In the genomic region with DNA sequence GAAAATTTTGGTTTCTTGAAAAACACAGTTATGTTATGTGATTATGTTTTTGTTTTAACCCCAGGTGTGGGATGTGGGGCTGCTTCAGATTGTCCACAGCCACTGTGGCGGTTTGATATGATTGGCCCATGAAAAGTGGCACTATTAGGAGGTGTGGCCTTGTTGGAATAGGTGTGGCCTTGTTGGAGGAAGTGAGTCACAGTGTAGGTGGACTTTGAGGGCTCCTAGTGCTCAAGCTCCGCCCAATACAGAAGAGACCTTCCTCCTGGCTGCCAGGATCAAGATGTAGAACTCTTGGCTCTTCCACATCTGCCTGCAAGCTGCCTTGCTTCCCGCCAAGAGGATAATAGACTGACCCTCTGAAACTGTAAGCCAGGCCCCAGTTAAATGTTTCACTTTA, we compare ENCODE assay signal across 28 mouse cellular contexts. TPM values are rescaled to one million over a fixed set of nuclear protein-coding genes. Genes with fewer than 3 reads are reported as not detected.
DNase-seq lines count a peak whose midpoint lies in the region; ATAC-seq and TF ChIP-seq lines count a peak whose summit lies in the region.
"Had no signal": no experiment of that assay in that cellular context is flagged by ENCODE, and none has a peak within 500 bp of the region (broad histone marks: within the 10 kb centered on the region; RNA-seq: fewer than 3 reads in every experiment).

No protein-coding gene starts in this region.

- ATAC-seq in forebrain, embryonic 14.5 days, result no peak
- ATAC-seq in erythroid progenitor cell, adult 5-6 weeks (replicated peaks; ENCODE audit: low FRiP score, poor library complexity, severe bottlenecking), result no peak
- no peak for ATAC-seq in heart, embryonic 11.5 days (replicated peaks; ENCODE audit: insufficient number of reproducible peaks, low FRiP score, low TSS enrichment)
- ATAC-seq: forebrain, embryonic 13.5 days; forebrain, embryonic 16.5 days had no signal

- peak; percentile 25 for DNase-seq in A20 (ENCODE audit: low read depth, low spot score)
- DNase-seq in MEL (ENCODE audit: low read depth, low spot score), result peak; percentile 39
- DNase-seq in ZHBTc4 (ENCODE audit: low read depth, low spot score), result peak; percentile 76
- DNase-seq in forebrain, embryonic 14.5 days (ENCODE audit: low spot score), result no peak
- DNase-seq: adrenal gland, adult 2 months; adrenal gland, postnatal 10 days; adrenal gland, postnatal 25 days; cerebellum, adult 11 months; cerebellum, adult 18-20 months; cerebellum, adult 8-10 months; cerebellum, adult 9-11 months; cerebellum, postnatal 14 days; cerebellum, postnatal 36 days; embryo, embryonic 11 days had no signal

- H3K36me3 ChIP-seq in MEL (ENCODE audit: control insufficient read depth in 1 of 2, insufficient read depth in 2 of 2, low read length in 2 of 2), result no peaks in the 10 kb centered on the region
- no peaks in the 10 kb centered on the region for H3K36me3 ChIP-seq in forebrain, embryonic 14.5 days (ENCODE audit: control insufficient read depth, insufficient read depth, low read length)
- H3K36me3 ChIP-seq in heart, embryonic 11.5 days (ENCODE audit: control insufficient read depth, insufficient read depth, low read length), result no peaks in the 10 kb centered on the region
- H3K36me3 ChIP-seq: embryonic facial prominence, embryonic 13.5 days; embryonic facial prominence, embryonic 15.5 days; G1E had no signal

- no peak for TF ChIP-seq POLR2A in MEL (IDR thresholded peaks at IDR 0.05; ENCODE audit: control insufficient read depth in 1 of 2, insufficient read depth in 1 of 2, low read depth in 1 of 2, low read length in 2 of 2, poor library complexity in 1 of 2)

- H3K79me2 ChIP-seq in MEL (ENCODE audit: control insufficient read depth, insufficient read depth, low read length, poor library complexity), result no peaks in the 10 kb centered on the region

- H3K9me3 ChIP-seq in MEL (replicated peaks; ENCODE audit: insufficient read depth, low read length), result no peaks in the 10 kb centered on the region
- no peaks in the 10 kb centered on the region for H3K9me3 ChIP-seq in forebrain, embryonic 14.5 days (replicated peaks; ENCODE audit: control insufficient read depth, low read length)
- no peaks in the 10 kb centered on the region for H3K9me3 ChIP-seq in heart, embryonic 11.5 days (replicated peaks; ENCODE audit: control insufficient read depth, low read length)
- H3K9me3 ChIP-seq: embryonic facial prominence, embryonic 13.5 days; embryonic facial prominence, embryonic 15.5 days; forebrain, embryonic 13.5 days; G1E had no signal

- 72% methylated on average over 3 of the region's 3 CpGs for WGBS in forebrain, embryonic 14.5 days
- WGBS in heart, embryonic 11.5 days (ENCODE audit: insufficient replicate concordance), result 66% methylated on average over 3 of the region's 3 CpGs

- H3K27ac ChIP-seq in MEL (ENCODE audit: control insufficient read depth, low read depth, low read length), result no peak overlapping the region
- no peak overlapping the region for H3K27ac ChIP-seq in forebrain, embryonic 14.5 days (ENCODE audit: low read depth, low read length)
- H3K27ac ChIP-seq in heart, embryonic 11.5 days (ENCODE audit: low read depth, low read length), result no peak overlapping the region
- H3K27ac ChIP-seq: embryonic facial prominence, embryonic 13.5 days; embryonic facial prominence, embryonic 15.5 days; forebrain, embryonic 13.5 days had no signal

- H3K4me2 ChIP-seq in forebrain, embryonic 14.5 days (ENCODE audit: low read length), result no peak overlapping the region
- H3K4me2 ChIP-seq in heart, embryonic 11.5 days, result no peak overlapping the region
- H3K4me2 ChIP-seq: embryonic facial prominence, embryonic 13.5 days; embryonic facial prominence, embryonic 15.5 days; forebrain, embryonic 13.5 days had no signal

- no peaks in the 10 kb centered on the region for H3K27me3 ChIP-seq in MEL (ENCODE audit: control insufficient read depth in 1 of 2, insufficient read depth in 2 of 2, low read length in 2 of 2)
- H3K27me3 ChIP-seq in forebrain, embryonic 14.5 days (replicated peaks; ENCODE audit: control insufficient read depth, insufficient read depth, low read length), result no peaks in the 10 kb centered on the region
- H3K27me3 ChIP-seq in heart, embryonic 11.5 days (ENCODE audit: control insufficient read depth, insufficient read depth, low read length), result no peaks in the 10 kb centered on the region
- H3K27me3 ChIP-seq: embryonic facial prominence, embryonic 13.5 days; embryonic facial prominence, embryonic 15.5 days; forebrain, embryonic 13.5 days had no signal

- H3K4me3 ChIP-seq in MEL (ENCODE audit: control insufficient read depth in 1 of 2, insufficient read depth in 1 of 2, low read depth in 2 of 2, low read length in 2 of 2), result no peak overlapping the region
- H3K4me3 ChIP-seq in forebrain, embryonic 14.5 days (ENCODE audit: low read depth, low read length), result no peak overlapping the region
- H3K4me3 ChIP-seq in heart, embryonic 11.5 days (ENCODE audit: low read depth, low read length), result no peak overlapping the region
- H3K4me3 ChIP-seq: embryonic facial prominence, embryonic 13.5 days; embryonic facial prominence, embryonic 15.5 days; erythroblast, embryonic 14.5 days; forebrain, embryonic 13.5 days had no signal

- no peak overlapping the region for H3K9ac ChIP-seq in MEL (ENCODE audit: control insufficient read depth, low read depth, low read length, poor library complexity, severe bottlenecking)
- H3K9ac ChIP-seq in forebrain, embryonic 14.5 days (ENCODE audit: low read length), result no peak overlapping the region
- no peak overlapping the region for H3K9ac ChIP-seq in heart, embryonic 11.5 days (ENCODE audit: low read depth, low read length)
- H3K9ac ChIP-seq: embryonic facial prominence, embryonic 13.5 days; embryonic facial prominence, embryonic 15.5 days; forebrain, embryonic 13.5 days had no signal

- TF ChIP-seq CTCF in MEL (IDR thresholded peaks at IDR 0.05 in 2 of 3, conservative IDR thresholded peaks at IDR 0.05 in 1 of 3; ENCODE audit: control insufficient read depth in 1 of 3, insufficient read depth in 1 of 3, low read depth in 2 of 3, low read length in 3 of 3, poor library complexity in 1 of 3, severe bottlenecking in 1 of 3), result no peak

- H3K4me1 ChIP-seq in MEL (ENCODE audit: control insufficient read depth in 1 of 2, insufficient read depth in 2 of 2, low read length in 2 of 2), result no peaks in the 10 kb centered on the region
- H3K4me1 ChIP-seq in forebrain, embryonic 14.5 days (ENCODE audit: control insufficient read depth, insufficient read depth, low read length), result no peaks in the 10 kb centered on the region
- H3K4me1 ChIP-seq in heart, embryonic 11.5 days (ENCODE audit: control insufficient read depth, insufficient read depth, low read length), result no peaks in the 10 kb centered on the region
- H3K4me1 ChIP-seq: embryonic facial prominence, embryonic 13.5 days; embryonic facial prominence, embryonic 15.5 days; forebrain, embryonic 13.5 days had no signal

- no peak for TF ChIP-seq RAD21 in MEL (IDR thresholded peaks at IDR 0.05; ENCODE audit: low read depth, low read length)

- TF ChIP-seq EP300 in MEL (IDR thresholded peaks at IDR 0.05; ENCODE audit: low read depth in 1 of 2, low read length in 2 of 2), result no peak

RNA-seq across cellular contexts. Expression of gene Nupr1, which starts 17.9 kb away (rescaled TPM):
- 1.8 and 9.5 TPM in 2 replicates for total RNA-seq in MEL (2012; rRNA removed)
- polyA plus RNA-seq in MEL (2012; ENCODE audit: insufficient read depth in 1 of 2, insufficient read length in 2 of 2, low read depth in 1 of 2, low replicate concordance in 2 of 2, missing spikeins in 1 of 2), result 10 to 100 TPM in 1 of 2 experiments, not detected in 1; 11.0 TPM
- 7.0 and 8.5 TPM in 2 replicates for polyA plus RNA-seq in forebrain, embryonic 14.5 days (2014; fragmentation: Nextera tagmentation; extraction: Ambion mirVana)
- total RNA-seq in erythroid progenitor cell, adult 5-6 weeks (2015; ENCODE audit: low replicate concordance), result 2.5 TPM in 1 of 2 replicates, not detected in the other
- total RNA-seq in erythroid progenitor cell, adult 5-6 weeks (2017; ENCODE audit: low replicate concordance), result 1.2 and 15.8 TPM in 2 replicates
- polyA plus RNA-seq in heart, embryonic 11.5 days (2014; fragmentation: Nextera tagmentation; extraction: Ambion mirVana), result 1.2 and 2.8 TPM in 2 replicates

RNA-seq across cellular contexts. Expression of gene Il27, which starts 18.0 kb away (rescaled TPM):
- not detected in 2 replicates for total RNA-seq in MEL (2012; rRNA removed)
- under 1 TPM in 1 of 2 experiments, not detected in 1; 0.07 TPM for polyA plus RNA-seq in MEL (2012; ENCODE audit: insufficient read depth in 1 of 2, insufficient read length in 2 of 2, low read depth in 1 of 2, low replicate concordance in 2 of 2, missing spikeins in 1 of 2)
- polyA plus RNA-seq in forebrain, embryonic 14.5 days (2014; fragmentation: Nextera tagmentation; extraction: Ambion mirVana), result not detected in 2 replicates
- 1.3 TPM in 1 of 2 replicates, not detected in the other for total RNA-seq in erythroid progenitor cell, adult 5-6 weeks (2015; ENCODE audit: low replicate concordance)
- not detected in 2 replicates for total RNA-seq in erythroid progenitor cell, adult 5-6 weeks (2017; ENCODE audit: low replicate concordance)
- not detected in 2 replicates for polyA plus RNA-seq in heart, embryonic 11.5 days (2014; fragmentation: Nextera tagmentation; extraction: Ambion mirVana)
- total RNA-seq: adrenal gland, adult 2 months; adrenal gland, postnatal 10 days; adrenal gland, postnatal 25 days; adrenal gland, postnatal 4 days; G1E had no signal
- polyA plus RNA-seq: brain, embryonic 14.5 days; C2C12; embryonic facial prominence, embryonic 11.5 days; embryonic facial prominence, embryonic 13.5 days; embryonic facial prominence, embryonic 15.5 days; erythroblast, embryonic 14.5 days; forebrain, embryonic 11.5 days; forebrain, embryonic 13.5 days; forebrain, embryonic 16.5 days; frontal cortex, adult 2 months; G1E had no signal

RNA-seq across cellular contexts. Expression of gene Cln3, which starts 27.1 kb away (rescaled TPM):
- 16.2 and 20.5 TPM in 2 replicates for total RNA-seq in MEL (2012; rRNA removed)
- 10 to 100 TPM in 1 of 2 experiments, not detected in 1; 61.9 TPM for polyA plus RNA-seq in MEL (2012; ENCODE audit: insufficient read depth in 1 of 2, insufficient read length in 2 of 2, low read depth in 1 of 2, low replicate concordance in 2 of 2, missing spikeins in 1 of 2)
- 24.0 and 28.0 TPM in 2 replicates for polyA plus RNA-seq in forebrain, embryonic 14.5 days (2014; fragmentation: Nextera tagmentation; extraction: Ambion mirVana)
- total RNA-seq in erythroid progenitor cell, adult 5-6 weeks (2015; ENCODE audit: low replicate concordance), result 2.9 and 17.2 TPM in 2 replicates
- total RNA-seq in erythroid progenitor cell, adult 5-6 weeks (2017; ENCODE audit: low replicate concordance), result 1.9 and 3.9 TPM in 2 replicates
- polyA plus RNA-seq in heart, embryonic 11.5 days (2014; fragmentation: Nextera tagmentation; extraction: Ambion mirVana), result 16.3 and 19.7 TPM in 2 replicates

RNA-seq across cellular contexts. Expression of gene Apobr, which starts 28.0 kb away (rescaled TPM):
- total RNA-seq in MEL (2012; rRNA removed), result 0.23 and 0.56 TPM in 2 replicates
- polyA plus RNA-seq in MEL (2012; ENCODE audit: insufficient read depth in 1 of 2, insufficient read length in 2 of 2, low read depth in 1 of 2, low replicate concordance in 2 of 2, missing spikeins in 1 of 2), result 1 to 10 TPM in 1 of 2 experiments, not detected in 1; 5.4 TPM
- 0.21 and 0.44 TPM in 2 replicates for polyA plus RNA-seq in forebrain, embryonic 14.5 days (2014; fragmentation: Nextera tagmentation; extraction: Ambion mirVana)
- total RNA-seq in erythroid progenitor cell, adult 5-6 weeks (2015; ENCODE audit: low replicate concordance), result 5.9 and 12.3 TPM in 2 replicates
- total RNA-seq in erythroid progenitor cell, adult 5-6 weeks (2017; ENCODE audit: low replicate concordance), result 3.2 and 6.1 TPM in 2 replicates
- 0.13 and 0.31 TPM in 2 replicates for polyA plus RNA-seq in heart, embryonic 11.5 days (2014; fragmentation: Nextera tagmentation; extraction: Ambion mirVana)

RNA-seq across cellular contexts. Expression of gene Sgf29, which starts 36.4 kb away (rescaled TPM):
- 56.1 and 81.7 TPM in 2 replicates for total RNA-seq in MEL (2012; rRNA removed)
- 100 to 1,000 TPM in 1 of 2 experiments, not detected in 1; 117 TPM for polyA plus RNA-seq in MEL (2012; ENCODE audit: insufficient read depth in 1 of 2, insufficient read length in 2 of 2, low read depth in 1 of 2, low replicate concordance in 2 of 2, missing spikeins in 1 of 2)
- 61.3 and 66.1 TPM in 2 replicates for polyA plus RNA-seq in forebrain, embryonic 14.5 days (2014; fragmentation: Nextera tagmentation; extraction: Ambion mirVana)
- 36.8 and 54.1 TPM in 2 replicates for total RNA-seq in erythroid progenitor cell, adult 5-6 weeks (2015; ENCODE audit: low replicate concordance)
- total RNA-seq in erythroid progenitor cell, adult 5-6 weeks (2017; ENCODE audit: low replicate concordance), result 0.83 and 10.9 TPM in 2 replicates
- polyA plus RNA-seq in heart, embryonic 11.5 days (2014; fragmentation: Nextera tagmentation; extraction: Ambion mirVana), result 24.7 and 28.9 TPM in 2 replicates
